Mouse (Mus musculus) testis, adult 2 months (tissue): Measurements from ENCODE around the gene 9130023H24Rik. TPM values are rescaled to one million over a fixed set of nuclear protein-coding genes. Genes with fewer than 3 reads are reported as not detected.

Experiments
- H3K27ac ChIP-seq: fragments of 200-500 bp; 2 replicates; pipeline ENCODE4 v1.5.1; 2012; ENCODE audit warnings: low read depth, low read length; ENCODE audit not compliant: control insufficient read depth, insufficient read depth
- H3K27me3 ChIP-seq: fragments of 200-500 bp; 2 replicates; pipeline ENCODE4 v1.6.1; 2012; ENCODE audit warnings: mild to moderate bottlenecking, low read length, moderate library complexity; ENCODE audit not compliant: control insufficient read depth, insufficient read depth
- H3K36me3 ChIP-seq: fragments of 200-500 bp; 2 replicates; pipeline ENCODE4 v1.6.1; 2012; ENCODE audit warnings: mild to moderate bottlenecking, low read length; ENCODE audit not compliant: control insufficient read depth, insufficient read depth
- H3K4me1 ChIP-seq: fragments of 200-500 bp; 2 replicates; pipeline ENCODE4 v1.6.1; 2012; ENCODE audit warnings: low read length; ENCODE audit not compliant: control insufficient read depth, insufficient read depth
- H3K4me3 ChIP-seq: fragments of 200-500 bp; 2 replicates; pipeline ENCODE4 v1.5.1; 2012; ENCODE audit warnings: low read depth, mild to moderate bottlenecking, low read length, moderate library complexity, mixed read lengths; ENCODE audit not compliant: control insufficient read depth
- CTCF ChIP-seq: fragments of 200-500 bp; IDR thresholded peaks from 2 replicates; pipeline ENCODE4 v1.5.1; 2012; ENCODE audit warnings: low read depth, mild to moderate bottlenecking, inconsistent platforms, low read length, moderate library complexity; ENCODE audit not compliant: control insufficient read depth, insufficient read depth, insufficient replicate concordance
- POLR2A ChIP-seq: fragments of 200-500 bp; IDR thresholded peaks from 2 replicates; pipeline ENCODE4 v1.6.1; 2012; ENCODE audit warnings: low read depth, mild to moderate bottlenecking, inconsistent platforms, low read length, moderate library complexity; ENCODE audit not compliant: control insufficient read depth
- polyA plus RNA-seq: library from polyadenylated mRNA; depleted of rRNA; stranded (reverse); fragments of >200 nt; gene quantifications from 2 replicates; pipeline ENCODE4 v1.2.3, GENCODE M21; 2012

Gene 9130023H24Rik
- polyA plus RNA-seq, 1 experiment: 8.1 TPM

- TF ChIP-seq POLR2A (no peak), CTCF (no peak)
- peaks cover 4% of the 10 kb centered on the region for H3K4me1 ChIP-seq
- no peaks in the 10 kb centered on the region for H3K27me3 ChIP-seq
These were observed 271 bp downstream of the 9130023H24Rik start for GRCm38 (mm10) chr7:128237593-128237926.

GRCm38 (mm10) chr7:128236856-128237592 lies 807 bp downstream of the 9130023H24Rik start, which contains the start of gene Armc5:
TSS of gene Armc5 (plus strand) at chr7:128237342.
- Histone ChIP-seq H3K36me3 (no peaks in the 10 kb centered on the region), H3K27ac (peak within 1 kb of the TSS; percentile 97), H3K4me1 (peaks cover 4% of the 10 kb centered on the region), H3K4me3 (peak within 1 kb of the TSS; percentile 86), H3K27me3 (no peaks in the 10 kb centered on the region)
- TF ChIP-seq POLR2A: no peak; the same call in 1 of the 2 replicates
- peak; percentile 64 for TF ChIP-seq CTCF

More at GRCm38 (mm10) chr7:128237593-128237926, 271 bp downstream of the 9130023H24Rik start:
- Histone ChIP-seq H3K4me3 (peak overlapping the region; percentile 86), H3K36me3 (no peaks in the 10 kb centered on the region), H3K27ac (peak overlapping the region; percentile 97)

- H3K27ac ChIP-seq: no peak overlapping the region
- TF ChIP-seq CTCF: no peak
- no peak for TF ChIP-seq POLR2A
- peak overlapping the region; percentile 86 for H3K4me3 ChIP-seq
- peaks cover 4% of the 10 kb centered on the region for H3K4me1 ChIP-seq
- H3K27me3 ChIP-seq: no peaks in the 10 kb centered on the region
- no peaks in the 10 kb centered on the region for H3K36me3 ChIP-seq
These were observed 1.4 kb downstream of the 9130023H24Rik start for GRCm38 (mm10) chr7:128236426-128236825.

GRCm38 (mm10) chr7:128235481-128235880 lies 2.4 kb downstream of the 9130023H24Rik start:
- Histone ChIP-seq H3K4me3 (no peak overlapping the region), H3K36me3 (no peaks in the 10 kb centered on the region), H3K27ac (no peak overlapping the region), H3K27me3 (no peaks in the 10 kb centered on the region), H3K4me1 (peaks cover 4% of the 10 kb centered on the region)
- TF ChIP-seq POLR2A (no peak), CTCF (no peak)

GRCm38 (mm10) chr7:128234796-128235195 lies 3.0 kb downstream of the 9130023H24Rik start:
- no peak overlapping the region for H3K27ac ChIP-seq
- H3K27me3 ChIP-seq: no peaks in the 10 kb centered on the region
- TF ChIP-seq CTCF (no peak), POLR2A (no peak)
- no peaks in the 10 kb centered on the region for H3K36me3 ChIP-seq
- no peak overlapping the region for H3K4me3 ChIP-seq
- H3K4me1 ChIP-seq: peaks cover 4% of the 10 kb centered on the region

GRCm38 (mm10) chr7:128231741-128232140 lies 6.1 kb downstream of the 9130023H24Rik start:
- H3K36me3 ChIP-seq: no peaks in the 10 kb centered on the region
- H3K4me1 ChIP-seq: peaks cover 1% of the 10 kb centered on the region
- no peak overlapping the region for H3K27ac ChIP-seq
- TF ChIP-seq POLR2A (no peak), CTCF (no peak)
- no peak overlapping the region for H3K4me3 ChIP-seq
- no peaks in the 10 kb centered on the region for H3K27me3 ChIP-seq

- H3K27ac ChIP-seq: no peak overlapping the region
- no peak overlapping the region for H3K4me3 ChIP-seq
- no peaks in the 10 kb centered on the region for H3K27me3 ChIP-seq
- TF ChIP-seq CTCF: no peak
- no peak for TF ChIP-seq POLR2A
- H3K36me3 ChIP-seq: no peaks in the 10 kb centered on the region
- H3K4me1 ChIP-seq: no peaks in the 10 kb centered on the region
These were observed 16.9 kb downstream of the 9130023H24Rik start for GRCm38 (mm10) chr7:128220936-128221335.

- no peaks in the 10 kb centered on the region for H3K27me3 ChIP-seq
- TF ChIP-seq CTCF (no peak), POLR2A (no peak)
- H3K4me3 ChIP-seq: no peak overlapping the region
- no peaks in the 10 kb centered on the region for H3K4me1 ChIP-seq
- no peak overlapping the region for H3K27ac ChIP-seq
- no peaks in the 10 kb centered on the region for H3K36me3 ChIP-seq
These were observed 17.9 kb downstream of the 9130023H24Rik start for GRCm38 (mm10) chr7:128219952-128220351.
